Mouse (Mus musculus) midbrain, embryonic 14.5 days (tissue): ENCODE measurements around the gene Hapln2. TPM values are rescaled to one million over a fixed set of nuclear protein-coding genes. Genes with fewer than 3 reads are reported as not detected.

Source experiments
- ATAC-seq: fragments of 200-750 bp; cut with Nextera tagmentation; 2 replicates; pipeline ENCODE4 v1.8.0; 2017; ENCODE audit warnings: moderate number of reproducible peaks, moderate library complexity; ENCODE audit not compliant: low FRiP score, low TSS enrichment
- DNase-seq: peaks from one replicate; pipeline ENCODE4 v3.0.0-alpha.2; 2015
- H3K27ac ChIP-seq: fragments of 300-500 bp; sonication (generic); replicated peaks from 2 replicates; pipeline ENCODE4 v1.5.1; 2014; ENCODE audit warnings: mild to moderate bottlenecking, low read depth, low read length, moderate library complexity
- H3K27me3 ChIP-seq: fragments of 300-500 bp; sonication (generic); 2 replicates; pipeline ENCODE4 v1.6.1; 2014; ENCODE audit warnings: low read length, control low read depth, mixed read lengths; ENCODE audit not compliant: control insufficient read depth, insufficient read depth
- H3K36me3 ChIP-seq: fragments of 300-500 bp; sonication (generic); 2 replicates; pipeline ENCODE4 v1.6.1; 2014; ENCODE audit warnings: low read length, control low read depth; ENCODE audit not compliant: control insufficient read depth, insufficient read depth
- H3K4me1 ChIP-seq: fragments of 300-500 bp; sonication (generic); 2 replicates; pipeline ENCODE4 v1.6.1; 2014; ENCODE audit warnings: mild to moderate bottlenecking, antibody characterized with exemption, low read length, control low read depth; ENCODE audit not compliant: control insufficient read depth, insufficient read depth
- H3K4me2 ChIP-seq: fragments of 300-500 bp; sonication (generic); 2 replicates; pipeline ENCODE4 v1.6.1; 2014; ENCODE audit warnings: mild to moderate bottlenecking, low read length, moderate library complexity
- H3K4me3 ChIP-seq: fragments of 300-500 bp; sonication (generic); replicated peaks from 2 replicates; pipeline ENCODE4 v1.5.1; 2014; ENCODE audit warnings: low read depth, low read length
- H3K9ac ChIP-seq: fragments of 300-500 bp; sonication (generic); replicated peaks from 2 replicates; pipeline ENCODE4 v1.6.1; 2014; ENCODE audit warnings: mild to moderate bottlenecking, low read length, moderate library complexity
- H3K9me3 ChIP-seq: fragments of 300-500 bp; sonication (generic); 2 replicates; pipeline ENCODE4 v1.6.1; 2016; ENCODE audit warnings: low read length, control low read depth, mixed read lengths; ENCODE audit not compliant: control insufficient read depth
- WGBS: fragments of 180-500 bp; shearing (Covaris S2); extraction: QIAGEN DNeasy Blood & Tissue Kit; methylation state at CpG from one replicate; pipeline ENCODE4 v1.1.7; 2014; 5-methylcytosine and 5-hydroxymethylcytosine counted together
- polyA plus RNA-seq: library from polyadenylated mRNA; unstranded; fragments of >200 nt; fragmentation: Nextera tagmentation; extraction: Ambion mirVana; gene quantifications from 2 replicates; pipeline ENCODE4 v1.2.1, GENCODE M21; 2014

The Hapln2 gene
- polyA plus RNA-seq, 1 experiment from 2014 or later: 0.57 TPM

GRCm38 (mm10) chr3:87979493-87979892 is 47.9 kb downstream of the Hapln2 start:
- Histone ChIP-seq H3K36me3 (peaks cover 7% of the 10 kb centered on the region), H3K9me3 (no peaks in the 10 kb centered on the region), H3K27ac (no peak overlapping the region), H3K27me3 (no peaks in the 10 kb centered on the region), H3K4me3 (no peak overlapping the region), H3K9ac (no peak overlapping the region), H3K4me2 (no peak overlapping the region), H3K4me1 (peaks cover 17% of the 10 kb centered on the region)
- 87% methylated on average over 5 of the region's 5 CpGs for WGBS
- ATAC-seq: no peak
- no peak for DNase-seq

GRCm38 (mm10) chr3:87974381-87974987 is 52.9 kb downstream of the Hapln2 start:
- DNase-seq: peak; percentile 82
- no peak overlapping the region; the same call in 1 of the 2 replicates for H3K9ac ChIP-seq
- peaks cover 7% of the 10 kb centered on the region for H3K36me3 ChIP-seq
- H3K27me3 ChIP-seq: no peaks in the 10 kb centered on the region
- peaks cover 30% of the 10 kb centered on the region for H3K4me1 ChIP-seq
- H3K4me2 ChIP-seq: peak overlapping the region; percentile 94
- H3K4me3 ChIP-seq: 0 out of 2 replicates have a peak overlapping the region, but pooled peaks have one; percentile 7
- 4% methylated on average over 12 of the region's 12 CpGs for whole genome bisulfite sequencing
- H3K27ac ChIP-seq: peak overlapping the region; percentile 66; the same call in 1 of the 2 replicates
- ATAC-seq: peak; percentile 57
- H3K9me3 ChIP-seq: no peaks in the 10 kb centered on the region

DNA sequence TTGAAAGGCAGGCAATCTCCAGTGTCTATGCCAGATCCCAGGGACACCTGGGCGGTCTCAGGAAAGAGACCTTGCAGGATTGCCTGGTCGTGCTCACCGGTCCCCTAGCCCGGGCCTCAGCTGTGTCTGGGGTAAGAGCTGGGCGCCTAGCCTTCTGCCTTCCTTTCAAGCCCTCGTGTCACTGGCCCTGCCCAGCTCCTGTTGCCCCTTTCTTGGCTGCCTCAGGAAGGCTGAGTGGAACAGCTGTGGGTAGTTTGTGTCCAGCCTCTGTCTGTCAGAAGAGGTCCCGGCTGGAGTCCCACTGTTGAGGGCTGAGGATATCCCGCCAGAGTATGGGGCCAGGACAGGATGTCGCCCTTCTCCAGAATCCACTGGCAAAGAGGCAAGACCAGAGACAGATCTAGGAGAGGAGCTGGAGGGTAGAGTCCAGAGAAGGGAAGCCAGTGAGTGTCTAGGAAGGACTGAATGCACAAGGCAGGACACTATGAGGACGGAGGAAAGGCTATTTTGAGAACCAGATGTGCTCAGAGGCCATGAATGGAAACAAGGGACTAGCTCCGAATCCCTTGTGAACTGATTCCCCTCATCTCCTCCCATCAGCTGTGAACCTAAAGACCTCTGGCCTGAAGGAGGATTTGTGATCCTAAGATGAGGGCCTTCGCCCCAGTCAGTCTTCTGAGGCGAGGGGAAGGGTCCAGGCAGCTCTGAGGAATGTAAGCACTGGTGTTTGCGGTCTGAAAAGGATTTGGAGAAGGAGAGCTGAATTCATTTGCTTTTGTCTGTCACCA is 53.6 kb downstream of the Hapln2 start:
- H3K9me3 ChIP-seq: no peaks in the 10 kb centered on the region
- peak overlapping the region; percentile 66 for H3K27ac ChIP-seq
- 7% methylated on average over 14 of the region's 14 CpGs for WGBS
- peak overlapping the region; percentile 71; the same call in 1 of the 2 replicates for H3K9ac ChIP-seq
- peaks cover 7% of the 10 kb centered on the region for H3K36me3 ChIP-seq
- peaks cover 30% of the 10 kb centered on the region for H3K4me1 ChIP-seq
- H3K4me3 ChIP-seq: peak overlapping the region; percentile 58
- ATAC-seq (no peak; the same call in none of the 2 replicates), DNase-seq (no peak)
- H3K4me2 ChIP-seq: peak overlapping the region; percentile 94
- H3K27me3 ChIP-seq: no peaks in the 10 kb centered on the region

DNA sequence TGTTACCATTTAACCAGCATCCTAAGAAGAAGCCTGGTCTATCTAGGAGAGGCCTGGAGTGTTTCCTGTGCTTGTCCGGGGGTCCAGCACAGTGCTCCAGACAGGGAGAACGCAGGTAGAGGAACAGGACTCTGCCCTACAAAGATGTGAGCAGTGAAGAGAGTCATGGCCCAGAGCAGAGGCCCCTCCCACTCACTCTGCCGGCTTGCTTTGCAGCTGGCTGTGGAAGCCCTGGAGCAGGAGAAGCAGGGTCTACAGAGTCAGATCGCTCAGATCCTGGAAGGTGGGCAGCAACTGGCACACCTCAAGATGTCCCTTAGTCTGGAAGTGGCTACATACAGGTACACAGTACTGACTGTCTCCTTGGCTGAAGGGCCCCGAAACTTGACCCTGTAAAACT is 54.6 kb downstream of the Hapln2 start:
- Histone ChIP-seq H3K27me3 (no peaks in the 10 kb centered on the region), H3K4me2 (peak overlapping the region; percentile 94), H3K27ac (peak overlapping the region; percentile 66), H3K4me1 (peaks cover 30% of the 10 kb centered on the region), H3K9me3 (no peaks in the 10 kb centered on the region), H3K9ac (peak overlapping the region; percentile 71), H3K36me3 (peaks cover 7% of the 10 kb centered on the region; the same call in 1 of the 2 replicates), H3K4me3 (peak overlapping the region; percentile 58)
- ATAC-seq: no peak
- WGBS: 18% methylated on average over 5 of the region's 5 CpGs
- DNase-seq: no peak

GRCm38 (mm10) chr3:87972203-87972664 is 55.1 kb downstream of the Hapln2 start:
- peak overlapping the region; percentile 66 for H3K27ac ChIP-seq
- no peaks in the 10 kb centered on the region for H3K9me3 ChIP-seq
- 5% methylated on average over 8 of the region's 8 CpGs for WGBS
- H3K4me3 ChIP-seq: peak overlapping the region; percentile 58
- ATAC-seq: 0 out of 2 replicates have a peak, but pooled peaks have one; percentile 19
- peaks cover 7% of the 10 kb centered on the region; the same call in 1 of the 2 replicates for H3K36me3 ChIP-seq
- H3K4me2 ChIP-seq: peak overlapping the region; percentile 94
- H3K9ac ChIP-seq: peak overlapping the region; percentile 71
- no peaks in the 10 kb centered on the region for H3K27me3 ChIP-seq
- peak; percentile 48 for DNase-seq
- peaks cover 30% of the 10 kb centered on the region for H3K4me1 ChIP-seq

Other genes with a start within 250 kb of the Hapln2 start
- 1.2 and 1.7 TPM in 2 replicates for gene Ntrk1, start 232.4 kb downstream of the Hapln2 start, polyA plus RNA-seq
- gene Insrr, start 230.6 kb downstream of the Hapln2 start, polyA plus RNA-seq: 0.13 and 0.97 TPM in 2 replicates
- gene Pear1, start 203.3 kb downstream of the Hapln2 start, polyA plus RNA-seq: 2.2 and 6.9 TPM in 2 replicates
- gene Sh2d2a, start 180.8 kb downstream of the Hapln2 start, polyA plus RNA-seq: 0.05 TPM in 1 of 2 replicates, not detected in the other
- 17.4 and 22.5 TPM in 2 replicates for gene Prcc, start 142.0 kb downstream of the Hapln2 start, polyA plus RNA-seq
- 157 and 185 TPM in 2 replicates for gene Hdgf, start 121.3 kb downstream of the Hapln2 start, polyA plus RNA-seq
- 55.8 and 56.3 TPM in 2 replicates for gene Mrpl24, start 108.1 kb downstream of the Hapln2 start, polyA plus RNA-seq
- 19.1 and 23.2 TPM in 2 replicates for gene Isg20l2, start 97.3 kb downstream of the Hapln2 start, polyA plus RNA-seq
- gene Rrnad1, start 96.9 kb downstream of the Hapln2 start, polyA plus RNA-seq: 19.1 and 21.7 TPM in 2 replicates
- gene Crabp2, start 78.9 kb downstream of the Hapln2 start, polyA plus RNA-seq: 28.3 and 42.4 TPM in 2 replicates
- gene Nes, start 56.5 kb downstream of the Hapln2 start, polyA plus RNA-seq: 19.0 and 28.8 TPM in 2 replicates
- gene Bcan, start 27.4 kb downstream of the Hapln2 start, polyA plus RNA-seq: 34.3 and 49.7 TPM in 2 replicates
- gene Gpatch4, start 15.5 kb upstream of the Hapln2 start, polyA plus RNA-seq: 22.9 and 30.3 TPM in 2 replicates
- 150 and 172 TPM in 2 replicates for gene Naxe, start 30.9 kb upstream of the Hapln2 start, polyA plus RNA-seq
- gene Ttc24, start 50.7 kb upstream of the Hapln2 start, polyA plus RNA-seq: not detected in 2 replicates
- gene Iqgap3, start 54.4 kb upstream of the Hapln2 start, polyA plus RNA-seq: 2.7 and 3.5 TPM in 2 replicates
- 22.3 and 23.7 TPM in 2 replicates for gene Mef2d, start 114.8 kb upstream of the Hapln2 start, polyA plus RNA-seq
- gene Rhbg, start 227.1 kb upstream of the Hapln2 start, polyA plus RNA-seq: 0.21 and 0.22 TPM in 2 replicates